Mouse (Mus musculus) adrenal gland, adult 18-20 months (tissue): ENCODE data around the gene Bsn. TPM values are rescaled to one million over a fixed set of nuclear protein-coding genes. Genes with fewer than 3 reads are reported as not detected.

ENCODE experiments used
- DNase-seq, 2 experiments: peaks; one replicate each; pipeline ENCODE4 v3.0.0; 2021 to 2022; ENCODE audit warnings: low spot score in 2 of 2
- total RNA-seq, 2 experiments: library from RNA; stranded (reverse); gene quantifications; 1 replicate in 1 of 2; 2 replicates in 1 of 2; pipeline ENCODE4 v1.2.3; 2021

The Bsn gene
- total RNA-seq, 2 experiments from 2014 or later, result 1.8 to 3.1 TPM

DNA sequence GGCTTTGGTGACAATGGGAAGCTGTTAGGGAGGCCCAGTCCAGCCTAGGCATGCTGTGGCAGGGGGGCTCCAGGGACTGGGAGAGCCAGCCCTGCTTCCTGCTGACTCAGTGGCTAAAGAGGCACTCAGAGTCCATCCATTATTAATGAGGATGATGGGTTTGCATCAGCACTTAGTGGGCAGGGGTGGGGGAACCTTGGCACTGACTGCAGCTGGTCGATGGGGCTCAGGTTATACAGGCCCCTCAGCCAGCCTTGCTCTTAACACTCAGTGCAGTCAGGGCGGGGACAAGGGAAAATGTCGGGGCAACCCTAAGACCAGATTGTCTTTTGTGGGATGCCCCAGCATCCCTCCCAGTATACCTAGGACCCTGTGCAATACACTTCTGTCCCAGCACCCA is 128.0 kb downstream of the Bsn start:
- DNase-seq, result no peak

DNA sequence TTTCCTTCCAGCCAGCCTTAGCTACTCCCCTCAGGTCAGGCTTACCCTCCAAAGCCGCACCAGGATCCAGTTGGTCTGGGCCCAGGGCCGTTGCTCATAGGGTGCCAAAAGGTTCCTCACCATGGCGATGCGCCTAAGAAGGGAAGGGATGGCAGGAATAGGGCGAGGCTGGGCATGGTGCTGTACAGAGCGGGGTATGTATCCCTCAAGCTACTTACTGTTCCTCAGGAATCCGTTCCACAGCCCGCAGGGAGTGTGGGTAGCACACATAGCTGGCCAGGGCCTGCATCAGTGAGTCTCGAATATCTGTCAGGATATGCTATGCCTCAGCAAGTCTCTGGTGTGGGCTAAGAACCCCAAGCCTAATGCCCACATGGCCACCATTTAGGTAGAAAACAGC is 131.9 kb downstream of the Bsn start:
- DNase-seq, result no peak

DNA sequence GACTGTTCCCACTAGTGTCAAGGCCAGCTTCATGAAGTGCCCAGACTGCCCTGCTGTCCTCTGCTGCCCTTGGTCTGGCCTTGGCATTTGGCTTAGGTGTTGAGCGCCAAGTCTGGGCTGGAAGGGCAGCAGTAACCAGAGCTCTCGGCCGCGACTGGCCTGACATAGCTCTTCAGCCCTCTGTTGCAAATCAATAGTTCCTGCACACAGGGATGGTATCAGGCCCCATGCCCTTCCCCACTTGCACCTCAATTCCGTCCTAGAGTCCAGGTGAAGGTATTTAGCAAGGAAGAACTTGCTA is 133.0 kb downstream of the Bsn start:
- DNase-seq, result peak; percentile 51 to 55

DNA sequence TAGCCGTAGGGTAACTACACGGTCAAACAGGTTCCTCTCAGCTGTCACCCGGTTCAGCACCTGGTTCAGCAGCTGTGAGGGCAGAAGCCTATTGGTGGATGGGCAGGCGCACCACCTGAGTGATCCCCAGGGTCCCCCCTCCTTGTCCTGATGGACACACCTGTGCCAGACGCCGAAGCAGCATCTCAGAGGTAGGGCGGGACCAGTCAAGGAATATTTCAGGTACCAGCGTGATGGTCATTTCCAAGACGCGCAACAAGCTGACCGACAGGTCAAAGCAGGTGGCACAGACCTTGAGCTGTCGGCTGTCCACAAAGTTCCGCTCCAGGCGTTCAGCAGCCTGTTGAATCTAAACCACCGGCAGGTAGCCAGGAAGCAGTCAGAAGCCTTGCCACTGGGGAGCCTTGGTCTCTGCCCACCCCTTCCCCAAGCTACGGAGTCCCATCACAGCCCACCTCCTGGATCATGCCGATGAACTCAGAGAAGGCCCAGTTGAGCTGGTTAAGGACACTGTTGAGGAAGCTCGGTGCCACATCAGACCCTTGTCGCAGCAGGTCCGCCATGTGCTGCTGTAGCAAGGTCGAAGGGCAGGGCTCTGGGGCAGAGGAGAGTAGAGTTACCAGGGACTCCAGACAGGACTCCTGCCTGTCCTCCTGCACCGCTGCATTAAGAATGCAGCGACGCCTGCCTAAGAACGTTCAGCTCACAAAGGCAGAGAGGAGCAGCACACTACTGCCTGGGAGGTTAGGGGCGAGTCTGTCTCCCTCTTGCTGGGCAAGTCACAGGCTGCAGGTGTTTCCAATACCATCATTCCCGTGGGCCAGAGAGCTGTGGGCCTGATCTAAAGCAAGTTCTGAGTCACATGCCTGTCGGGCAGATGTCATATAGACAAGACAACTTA is 133.6 kb downstream of the Bsn start:
- DNase-seq, result no peak

DNA sequence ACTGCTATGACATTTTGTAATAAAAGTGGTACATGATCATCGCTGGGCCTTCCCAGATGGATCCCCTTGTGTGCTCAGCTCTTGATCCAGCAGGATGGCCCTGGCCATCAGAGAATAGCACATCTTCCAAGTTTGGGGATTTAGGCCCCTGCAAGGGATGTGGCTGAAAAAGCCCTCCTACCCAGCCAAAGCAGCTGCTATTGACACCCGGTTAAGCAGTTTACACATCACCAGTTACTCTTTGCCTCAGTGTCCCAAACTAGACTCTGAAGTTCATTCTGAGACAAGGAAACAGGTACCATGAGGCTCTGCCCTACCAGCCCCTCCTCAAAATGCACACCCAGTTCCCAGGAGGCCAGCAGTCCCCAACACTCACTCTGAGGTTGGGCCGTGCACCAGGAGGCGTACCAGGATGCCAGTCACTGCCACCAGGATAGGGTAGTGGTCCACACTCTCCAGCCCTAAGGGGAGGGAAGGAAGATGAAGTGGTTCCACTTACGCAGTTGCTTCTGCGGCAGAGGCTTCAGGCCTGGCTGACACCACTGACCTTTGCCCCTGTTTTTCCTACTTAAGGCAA is 134.4 kb downstream of the Bsn start:
- DNase-seq, result no peak

DNA sequence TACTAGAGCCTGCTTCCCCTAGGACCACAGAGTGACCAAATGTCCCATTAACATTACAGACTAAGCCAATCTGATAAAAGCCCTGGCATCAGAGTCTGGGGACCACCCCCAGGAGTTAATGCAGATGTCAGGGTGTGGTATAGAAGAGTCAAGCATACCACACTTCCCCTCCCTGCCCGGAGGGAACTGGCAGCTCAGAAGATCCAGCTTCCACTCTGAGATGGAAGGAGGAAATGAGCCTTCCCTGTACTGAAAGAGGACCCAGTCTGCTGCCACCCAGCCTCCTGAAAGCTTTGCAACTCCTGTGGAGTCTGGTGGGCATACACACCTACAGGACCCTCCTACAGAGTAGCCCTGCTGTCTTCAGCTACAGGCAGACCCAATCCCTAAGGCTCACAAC is 135.1 kb downstream of the Bsn start:
- no peak for DNase-seq

DNA sequence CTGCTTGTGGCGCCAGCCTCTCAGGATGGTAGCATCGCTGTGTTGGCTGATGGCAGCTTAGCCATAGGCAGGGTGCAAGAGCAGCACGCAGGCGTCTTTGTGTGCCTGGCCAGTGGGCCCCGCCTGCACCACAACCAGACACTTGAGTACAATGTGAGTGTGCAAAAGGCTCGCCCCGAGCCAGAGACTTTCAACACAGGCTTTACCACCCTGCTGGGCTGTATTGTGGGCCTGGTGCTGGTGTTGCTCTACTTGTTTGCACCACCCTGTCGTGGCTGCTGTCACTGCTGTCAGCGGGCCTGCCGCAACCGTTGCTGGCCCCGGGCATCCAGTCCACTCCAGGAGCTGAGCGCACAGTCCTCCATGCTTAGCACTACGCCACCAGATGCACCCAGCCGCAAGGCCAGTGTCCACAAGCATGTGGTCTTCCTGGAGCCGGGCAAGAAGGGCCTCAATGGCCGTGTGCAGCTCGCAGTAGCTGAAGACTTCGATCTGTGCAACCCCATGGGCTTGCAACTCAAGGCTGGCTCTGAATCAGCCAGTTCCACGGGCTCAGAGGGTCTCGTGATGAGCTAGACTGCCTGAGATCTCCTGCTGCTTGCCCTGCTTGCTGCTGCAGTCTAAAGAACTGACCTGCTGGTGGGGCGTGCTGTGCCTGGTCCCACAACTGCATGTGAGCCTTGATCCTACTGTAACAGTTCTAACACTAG is 135.7 kb downstream of the Bsn start:
- DNase-seq, result peak in 1 of 2 experiments; percentile 17

DNA sequence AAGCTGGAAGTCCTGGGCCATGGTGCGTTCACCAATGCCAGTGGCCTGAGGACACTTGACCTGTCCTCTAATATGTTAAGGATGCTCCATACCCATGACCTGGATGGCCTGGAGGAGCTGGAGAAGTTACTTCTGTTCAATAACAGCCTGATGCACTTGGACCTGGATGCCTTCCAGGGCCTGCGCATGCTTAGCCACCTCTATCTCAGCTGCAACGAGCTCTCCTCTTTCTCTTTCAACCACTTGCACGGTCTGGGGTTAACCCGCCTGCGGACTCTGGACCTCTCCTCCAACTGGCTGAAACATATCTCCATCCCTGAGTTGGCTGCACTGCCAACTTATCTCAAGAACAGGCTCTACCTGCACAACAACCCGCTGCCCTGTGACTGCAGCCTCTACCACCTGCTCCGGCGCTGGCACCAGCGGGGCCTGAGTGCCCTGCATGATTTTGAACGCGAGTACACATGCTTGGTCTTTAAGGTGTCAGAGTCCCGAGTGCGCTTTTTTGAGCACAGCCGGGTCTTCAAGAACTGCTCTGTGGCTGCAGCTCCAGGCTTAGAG is 136.4 kb downstream of the Bsn start:
- peak in 1 of 2 experiments; percentile 21 for DNase-seq

DNA sequence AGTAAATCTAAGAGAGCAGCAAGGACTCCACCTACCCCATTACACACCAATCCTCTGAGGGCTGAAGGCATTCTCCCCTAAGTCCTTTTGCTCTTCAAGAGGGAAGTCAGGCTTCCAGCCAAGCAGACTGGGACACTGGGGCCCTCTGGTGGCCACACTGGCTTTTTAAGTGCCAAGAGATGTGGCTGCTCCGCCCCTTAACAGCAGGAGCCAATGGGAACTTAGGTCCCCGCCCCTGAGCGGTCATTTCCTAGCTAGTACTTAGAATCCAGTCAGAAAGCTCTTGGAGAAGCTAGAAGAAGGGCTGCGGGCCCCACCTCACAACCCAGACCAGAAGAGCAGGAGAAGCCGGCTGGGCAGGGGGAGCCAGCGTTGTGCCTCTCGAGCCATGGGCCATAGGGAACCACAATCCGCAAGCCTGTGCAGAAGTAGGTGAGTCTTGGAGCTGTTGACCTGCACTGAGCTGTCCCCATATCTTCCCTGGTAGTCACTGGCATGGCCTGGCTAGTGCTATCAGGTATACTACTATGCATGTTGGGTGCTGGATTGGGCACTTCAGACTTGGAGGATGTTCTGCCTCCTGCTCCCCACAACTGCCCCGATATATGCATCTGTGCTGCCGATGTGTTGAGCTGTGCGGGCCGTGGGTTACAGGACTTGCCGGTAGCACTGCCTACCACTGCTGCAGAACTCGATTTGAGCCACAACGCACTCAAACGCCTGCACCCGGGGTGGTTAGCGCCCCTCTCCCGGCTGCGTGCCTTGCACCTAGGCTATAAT is 137.1 kb downstream of the Bsn start, which contains the start of gene Amigo3:
Gene Amigo3, plus strand, starts transcription at position 275 of the 780 bp plus-strand sequence.
- peak; percentile 92 to 96 for DNase-seq

DNA sequence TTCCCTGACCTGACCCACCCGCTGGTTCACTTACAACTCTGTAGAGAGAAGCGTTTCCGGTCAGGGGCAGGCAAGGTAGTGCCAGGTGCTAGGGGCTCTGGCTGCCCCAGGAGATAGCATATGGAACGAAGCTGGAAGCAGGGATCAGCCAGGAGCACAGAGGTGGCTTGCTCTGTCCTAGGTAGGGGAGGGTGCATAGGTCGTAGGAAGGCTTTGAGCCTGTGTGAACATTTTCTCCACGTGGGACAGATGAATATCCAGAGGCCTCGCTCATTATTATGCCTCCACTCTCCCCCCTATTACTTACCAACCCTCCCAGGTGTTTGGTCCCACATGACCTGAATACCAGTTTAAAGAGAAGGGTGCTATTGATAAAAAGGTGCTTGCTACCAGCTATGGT is 137.8 kb downstream of the Bsn start:
- no peak for DNase-seq

DNA sequence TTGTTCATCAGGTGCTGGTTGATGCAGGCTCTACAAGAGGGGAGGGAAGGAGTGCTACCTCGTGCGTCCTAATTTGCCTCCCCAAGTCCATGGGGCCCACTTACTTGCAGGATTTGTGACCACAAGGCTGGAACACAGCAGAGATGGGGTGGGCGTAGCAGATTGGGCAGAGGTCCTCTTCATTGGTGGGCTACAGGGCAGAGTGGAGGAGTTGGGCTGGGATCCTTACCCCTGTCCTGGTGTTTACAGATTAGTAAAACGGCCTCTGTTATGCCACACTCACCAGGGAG is 138.3 kb downstream of the Bsn start:
- DNase-seq, result no peak

DNA sequence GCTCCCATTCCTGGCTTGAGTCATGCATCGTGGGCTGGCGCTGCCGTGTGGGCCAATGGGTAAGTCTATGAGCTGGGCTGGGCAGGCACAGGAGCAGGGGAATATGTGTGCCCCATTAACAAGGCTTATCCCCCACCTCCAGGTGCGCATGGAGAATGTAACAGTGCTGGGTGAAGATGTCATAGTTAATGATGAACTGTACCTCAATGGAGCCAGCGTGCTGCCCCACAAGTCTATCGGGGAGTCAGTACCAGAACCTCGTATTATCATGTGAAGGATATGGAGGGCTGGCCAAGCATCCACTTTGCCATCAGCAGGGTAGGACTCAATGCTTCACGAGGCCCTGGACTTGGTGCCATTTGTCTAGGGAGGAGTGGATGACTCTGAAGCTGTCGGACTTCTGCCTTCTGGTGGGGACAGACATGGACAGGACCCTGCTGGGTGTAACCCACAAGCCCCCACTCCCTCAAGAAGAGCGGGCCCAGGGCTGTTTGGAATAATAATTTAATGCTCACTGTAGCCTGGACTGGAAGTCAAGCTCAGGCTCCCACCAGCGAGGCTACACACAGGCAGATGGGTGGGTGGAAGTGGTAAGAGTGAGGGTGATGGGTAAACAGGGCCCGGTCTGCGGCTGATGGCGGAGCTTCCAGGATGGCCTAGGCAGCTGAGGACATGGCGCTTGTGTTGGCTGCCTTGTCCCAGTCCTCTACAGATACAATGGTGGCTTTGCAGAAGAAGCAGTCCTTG is 138.8 kb downstream of the Bsn start:
- DNase-seq, result no peak

DNA sequence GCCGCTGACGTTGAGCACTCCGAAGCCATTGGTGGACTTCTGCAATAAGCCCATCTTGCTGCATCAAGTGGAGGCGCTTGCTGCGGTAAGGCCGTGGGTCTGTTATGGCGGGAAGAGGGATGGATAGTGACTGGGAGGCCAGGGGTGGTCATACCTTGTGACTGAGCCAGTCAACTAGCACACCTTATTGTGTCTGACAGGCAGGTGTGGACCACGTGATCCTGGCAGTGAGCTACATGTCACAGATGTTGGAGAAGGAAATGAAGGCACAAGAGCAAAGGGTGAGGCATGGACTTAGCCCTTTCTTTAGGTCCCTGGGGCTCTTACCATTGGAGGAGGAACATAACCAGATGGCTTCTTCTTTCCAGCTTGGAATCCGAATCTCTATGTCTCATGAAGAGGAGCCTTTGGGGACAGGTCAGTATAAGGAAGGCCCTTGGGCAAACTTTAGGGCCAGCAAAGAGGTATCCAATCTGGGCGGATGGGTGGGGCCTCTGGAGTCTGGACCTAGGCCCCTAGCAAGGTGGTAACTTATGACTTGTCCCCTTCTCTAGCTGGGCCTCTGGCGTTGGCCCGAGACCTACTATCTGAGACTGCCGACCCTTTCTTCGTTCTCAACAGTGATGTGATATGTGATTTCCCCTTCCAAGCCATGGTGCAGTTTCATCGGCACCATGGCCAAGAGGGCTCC is 140.5 kb downstream of the Bsn start:
- peak in 1 of 2 experiments; percentile 22 for DNase-seq

DNA sequence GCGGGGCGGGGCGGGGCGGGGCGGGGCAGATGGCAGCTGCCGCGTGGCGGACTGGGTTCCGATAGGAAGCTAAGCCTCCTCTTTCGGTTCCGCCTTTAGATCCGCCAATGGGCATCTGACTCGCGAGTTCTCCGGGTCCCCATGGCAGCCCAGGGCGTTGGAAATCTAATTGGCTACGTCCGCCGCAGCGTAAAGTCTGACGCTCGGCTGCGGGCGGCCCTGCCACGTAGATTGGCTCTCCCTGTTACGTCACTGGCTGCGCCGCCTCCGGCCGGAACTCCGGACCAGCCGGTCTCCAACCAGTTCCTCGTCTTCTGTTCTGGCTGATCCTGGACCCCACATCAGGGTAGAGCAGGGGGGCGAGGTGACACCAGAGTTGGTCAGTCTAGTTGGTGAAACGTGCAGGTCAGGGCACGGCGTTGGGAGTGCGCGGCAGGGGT is 141.1 kb downstream of the Bsn start, which contains the start of gene Gmppb:
Gene Gmppb, plus strand, starts transcription at position 227 of the 440 bp plus-strand sequence.
- DNase-seq, result peak; percentile 87 to 91

DNA sequence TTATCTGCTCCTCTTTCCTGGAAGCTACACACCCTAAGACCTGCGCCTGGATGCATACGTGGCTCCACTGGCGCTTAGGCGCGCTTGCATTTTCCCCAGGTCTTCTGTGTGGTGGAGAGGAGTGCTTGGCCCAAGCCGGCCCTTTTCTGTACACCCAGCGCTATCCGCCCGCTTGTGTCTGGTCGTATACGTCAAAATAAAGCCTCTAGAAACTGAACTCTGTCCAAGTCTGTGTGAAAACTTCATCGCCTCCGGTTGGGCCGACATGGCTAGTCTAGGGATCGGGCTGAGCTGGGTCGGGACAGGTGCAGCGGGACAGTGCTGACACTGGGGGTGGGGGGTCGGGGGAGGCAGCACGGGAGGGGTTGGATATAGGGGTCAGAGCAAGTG is 141.6 kb downstream of the Bsn start:
- no peak for DNase-seq

DNA sequence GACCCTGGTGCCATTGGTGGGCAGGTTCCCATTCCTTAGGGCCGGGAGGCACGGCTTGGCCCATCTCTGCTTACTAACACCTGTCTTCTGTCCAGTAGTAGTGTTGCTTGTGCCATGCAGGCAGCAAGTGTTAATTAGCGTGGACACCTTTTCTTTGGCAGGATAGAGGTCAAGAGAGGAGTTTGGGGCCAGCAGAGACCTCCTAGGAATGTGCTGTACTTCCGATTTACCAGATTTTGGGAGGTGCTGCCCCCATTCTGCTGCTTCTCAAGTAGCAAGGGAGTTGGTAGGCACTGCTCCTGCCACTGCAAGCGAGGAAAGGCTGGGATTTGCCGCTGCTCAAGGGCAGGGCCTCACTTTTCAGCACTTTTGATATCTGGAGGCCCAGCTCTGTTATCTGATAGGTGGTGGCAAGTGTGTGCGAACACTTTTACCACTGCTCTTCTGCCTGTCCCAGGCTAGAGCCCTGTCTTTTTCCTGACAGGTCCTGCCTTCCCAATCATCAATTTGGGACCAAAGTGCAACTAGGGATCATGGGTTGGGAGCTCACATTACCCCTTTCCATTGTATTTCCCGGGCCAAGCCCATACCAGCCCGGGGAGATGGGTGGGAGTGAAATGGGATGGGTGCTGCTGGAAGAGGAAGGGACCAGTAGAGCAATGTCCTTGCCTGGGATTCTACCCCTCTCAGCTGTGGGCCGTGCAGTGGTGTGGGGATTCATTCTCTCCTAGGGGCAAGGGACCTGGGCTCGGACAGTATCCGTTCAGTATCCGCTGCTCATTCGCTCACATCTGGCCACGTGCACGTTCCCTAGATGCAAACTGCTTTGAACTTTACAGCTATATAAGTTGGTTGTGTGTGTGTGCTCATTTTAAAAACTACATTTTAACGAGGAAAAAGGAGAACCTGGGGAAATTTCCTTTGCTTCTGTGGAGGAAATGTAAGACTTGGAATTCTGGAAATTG is 142.3 kb downstream of the Bsn start:
- peak in 1 of 2 experiments; percentile 22 for DNase-seq

DNA sequence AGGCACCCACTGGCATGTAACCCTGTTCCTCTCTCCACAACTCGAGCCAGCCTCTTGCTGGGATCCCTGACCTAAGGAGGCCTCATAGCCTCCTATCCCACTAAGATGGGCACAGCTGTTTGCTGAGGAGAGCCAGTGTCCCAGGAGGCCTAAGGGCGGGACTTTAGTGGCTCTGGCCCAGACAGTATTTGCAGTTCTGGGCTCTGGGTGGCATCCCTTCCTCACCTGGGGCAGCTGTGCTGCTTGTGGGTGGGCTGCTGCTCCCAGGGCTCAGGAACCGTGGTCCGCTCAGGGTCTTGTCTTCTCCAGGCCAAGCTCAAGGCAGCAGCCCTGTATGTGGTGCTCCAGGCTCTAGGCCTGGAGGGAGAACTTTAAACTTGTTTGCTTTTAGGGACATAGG is 143.6 kb downstream of the Bsn start:
- no peak for DNase-seq
